Mouse (Mus musculus) sigmoid colon, adult 10 weeks (tissue): ENCODE measurements around the gene Tmod4. TPM values are rescaled to one million over a fixed set of nuclear protein-coding genes. Genes with fewer than 3 reads are reported as not detected.

ENCODE experiments used
- polyA plus RNA-seq: library from polyadenylated mRNA; stranded (reverse); fragments of 350-450 nt; fragmentation: Illumina TruSeq; extraction: RNeasy Lipid Tissue Mini Kit (QIAGEN cat#74804); gene quantifications from one replicate; pipeline ENCODE4 v1.2.3, GENCODE M21; 2014; ENCODE audit warnings: low read depth, low replicate concordance

Tmod4 gene
- 3.4 TPM for polyA plus RNA-seq

GRCm38 (mm10) chr3:95124246-95124645 lies at the start of gene Tmod4:
Gene Tmod4 (plus strand): TSS chr3:95124476.

DNA sequence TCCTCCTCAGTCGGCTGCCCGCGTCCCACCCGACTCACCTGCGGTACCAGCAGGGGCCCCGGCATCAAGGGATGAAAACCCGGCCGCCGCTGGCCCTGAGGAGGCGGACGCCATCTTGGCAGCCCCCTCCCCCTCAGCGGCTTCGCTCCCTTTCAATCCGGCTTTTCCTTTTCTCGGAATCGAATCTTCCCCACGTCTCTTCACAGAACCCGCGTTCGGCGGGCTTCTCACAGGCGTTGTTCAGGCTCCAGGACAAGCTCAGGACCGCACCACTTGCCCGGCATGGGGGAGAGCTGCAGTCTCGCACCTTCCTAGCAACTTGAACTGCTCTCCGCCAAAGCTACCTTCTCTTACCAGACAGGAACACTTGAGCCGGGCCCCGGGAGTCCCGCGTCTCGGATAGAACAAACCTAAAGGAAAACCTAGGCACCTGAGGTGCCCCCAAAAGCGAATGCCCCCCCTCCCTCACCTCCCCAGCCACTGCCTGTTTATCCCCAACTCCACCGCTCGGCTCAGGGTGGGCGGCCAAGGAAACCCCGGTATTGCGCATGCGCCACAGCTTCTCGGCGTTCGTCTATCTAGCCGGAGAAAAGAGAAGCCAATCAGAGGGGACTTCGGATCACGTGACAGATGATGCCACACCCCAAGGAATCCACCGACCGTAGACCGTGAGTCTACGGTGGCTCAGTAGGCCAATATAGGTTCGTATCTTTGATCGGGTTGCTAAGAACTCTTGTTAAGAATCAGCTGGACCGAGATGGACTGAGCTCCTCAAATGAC lies 17.7 kb upstream of the Tmod4 start, which contains the start of gene Pip5k1a:
TSS of gene Pip5k1a (minus strand) at position 593 of the 780 bp plus-strand sequence.

GRCm38 (mm10) chr3:95110911-95111726 lies 13.2 kb upstream of the Tmod4 start, which contains the start of gene Vps72:
Gene Vps72 (plus strand): TSS chr3:95111022.

GRCm38 (mm10) chr3:95133680-95134101 lies 9.4 kb downstream of the Tmod4 start, which contains the start of the genes Scnm1 and Lysmd1:
Gene Scnm1 (minus strand): TSS chr3:95134011.
Gene Lysmd1 (plus strand): TSS chr3:95134088.

GRCm38 (mm10) chr3:95141952-95142616 lies 17.8 kb downstream of the Tmod4 start, which contains the start of gene Tnfaip8l2:
Gene Tnfaip8l2 (minus strand): TSS chr3:95142360.

GRCm38 (mm10) chr3:95159987-95160963 lies 36.0 kb downstream of the Tmod4 start, which contains the start of gene Sema6c:
Gene Sema6c (plus strand): TSS chr3:95160457.

Other genes with a start within 250 kb of the Tmod4 start
- 47.9 TPM for gene Psmb4, start 237.5 kb upstream of the Tmod4 start, polyA plus RNA-seq
- gene Selenbp1, start 191.4 kb upstream of the Tmod4 start, polyA plus RNA-seq = 57.4 TPM
- 18.9 TPM for gene Rfx5, start 170.4 kb upstream of the Tmod4 start, polyA plus RNA-seq
- gene Pi4kb, start 149.7 kb upstream of the Tmod4 start, polyA plus RNA-seq = 6.1 TPM
- gene Zfp687, start 109.0 kb upstream of the Tmod4 start, polyA plus RNA-seq = 4.5 TPM
- gene Psmd4, start 81.9 kb upstream of the Tmod4 start, polyA plus RNA-seq = 10.4 TPM
- 14.5 TPM for gene Pip5k1a, start 17.5 kb upstream of the Tmod4 start, polyA plus RNA-seq
- gene Vps72, start 13.5 kb upstream of the Tmod4 start, polyA plus RNA-seq = 33.0 TPM
- 20.0 TPM for gene Scnm1, start 9.5 kb downstream of the Tmod4 start, polyA plus RNA-seq
- 1.8 TPM for gene Lysmd1, start 9.6 kb downstream of the Tmod4 start, polyA plus RNA-seq
- gene Tnfaip8l2, start 17.9 kb downstream of the Tmod4 start, polyA plus RNA-seq = not detected
- gene Sema6c, start 36.0 kb downstream of the Tmod4 start, polyA plus RNA-seq = not detected
- gene Gabpb2, start 93.4 kb downstream of the Tmod4 start, polyA plus RNA-seq = 53.4 TPM
- 18.0 TPM for gene Cdc42se1, start 104.3 kb downstream of the Tmod4 start, polyA plus RNA-seq
- gene Mllt11, start 107.7 kb downstream of the Tmod4 start, polyA plus RNA-seq = 40.5 TPM
- not detected for gene Gm128, start 117.1 kb downstream of the Tmod4 start, polyA plus RNA-seq
- gene Bnipl, start 126.7 kb downstream of the Tmod4 start, polyA plus RNA-seq = 1.4 TPM
- gene Mindy1, start 156.9 kb downstream of the Tmod4 start, polyA plus RNA-seq = 113 TPM
- gene Prune1, start 157.6 kb downstream of the Tmod4 start, polyA plus RNA-seq = 7.0 TPM
- not detected for gene Anxa9, start 182.7 kb downstream of the Tmod4 start, polyA plus RNA-seq
- gene Cers2, start 190.3 kb downstream of the Tmod4 start, polyA plus RNA-seq = 83.0 TPM
- gene Setdb1, start 232.7 kb downstream of the Tmod4 start, polyA plus RNA-seq = 20.2 TPM